Mouse (Mus musculus) adrenal gland (tissue): ENCODE results near the gene Csf2ra.
"Not testable (repeated sequence)": the region's sequence is repeated elsewhere in the genome, so short reads cannot be mapped to it uniquely, and the experiment has no call there.

Experiments used
- intact Hi-C: fragments of 180-260 bp; cut with DNase I; formaldehyde crosslinking; loops from one replicate; pipeline ENCODE4 v1.15.1; 2025

Gene Csf2ra

DNA sequence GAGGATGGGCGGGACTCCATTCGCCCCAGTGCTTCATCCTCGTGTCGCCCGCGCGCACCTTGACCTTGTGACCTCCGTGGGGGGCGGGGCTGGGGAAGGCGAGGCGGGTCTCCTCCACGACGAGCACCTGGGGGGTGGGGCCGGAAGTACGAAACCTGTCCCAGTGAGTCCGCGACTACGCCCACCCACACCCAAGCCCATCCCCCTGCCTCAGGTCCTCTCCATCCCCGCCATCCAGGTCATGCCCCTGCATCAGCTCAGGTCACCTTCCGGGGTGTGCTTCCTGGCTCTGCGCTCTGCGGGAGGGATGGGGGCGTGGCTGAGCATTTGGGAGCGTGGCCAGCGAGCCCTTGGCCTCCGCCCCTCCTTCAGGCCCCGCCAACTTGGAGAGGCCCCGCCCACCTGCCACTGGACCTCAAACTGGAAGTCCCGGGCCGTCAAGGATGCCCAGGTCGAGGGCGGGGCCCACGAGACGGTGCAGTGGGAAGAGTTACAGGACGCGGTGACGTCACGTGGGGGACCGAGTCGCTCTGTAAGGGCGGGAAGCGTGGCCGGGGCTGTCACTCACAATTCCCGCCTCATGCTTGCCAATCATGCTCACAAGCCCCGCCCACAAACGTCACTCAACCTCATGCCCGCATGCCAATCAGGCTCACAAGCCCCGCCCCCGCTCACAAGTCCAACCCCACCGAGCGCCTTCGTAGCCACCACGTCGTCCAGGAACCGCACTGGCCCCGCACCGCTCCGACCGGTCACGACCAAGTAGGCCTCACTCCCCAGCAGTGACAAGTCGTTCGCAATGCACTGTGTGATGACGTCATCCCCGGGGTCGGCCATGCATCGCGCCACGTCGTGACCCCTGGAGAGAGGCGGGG, 2.5 kb downstream of the Csf2ra start:
- intact Hi-C loops = no loop called here

DNA sequence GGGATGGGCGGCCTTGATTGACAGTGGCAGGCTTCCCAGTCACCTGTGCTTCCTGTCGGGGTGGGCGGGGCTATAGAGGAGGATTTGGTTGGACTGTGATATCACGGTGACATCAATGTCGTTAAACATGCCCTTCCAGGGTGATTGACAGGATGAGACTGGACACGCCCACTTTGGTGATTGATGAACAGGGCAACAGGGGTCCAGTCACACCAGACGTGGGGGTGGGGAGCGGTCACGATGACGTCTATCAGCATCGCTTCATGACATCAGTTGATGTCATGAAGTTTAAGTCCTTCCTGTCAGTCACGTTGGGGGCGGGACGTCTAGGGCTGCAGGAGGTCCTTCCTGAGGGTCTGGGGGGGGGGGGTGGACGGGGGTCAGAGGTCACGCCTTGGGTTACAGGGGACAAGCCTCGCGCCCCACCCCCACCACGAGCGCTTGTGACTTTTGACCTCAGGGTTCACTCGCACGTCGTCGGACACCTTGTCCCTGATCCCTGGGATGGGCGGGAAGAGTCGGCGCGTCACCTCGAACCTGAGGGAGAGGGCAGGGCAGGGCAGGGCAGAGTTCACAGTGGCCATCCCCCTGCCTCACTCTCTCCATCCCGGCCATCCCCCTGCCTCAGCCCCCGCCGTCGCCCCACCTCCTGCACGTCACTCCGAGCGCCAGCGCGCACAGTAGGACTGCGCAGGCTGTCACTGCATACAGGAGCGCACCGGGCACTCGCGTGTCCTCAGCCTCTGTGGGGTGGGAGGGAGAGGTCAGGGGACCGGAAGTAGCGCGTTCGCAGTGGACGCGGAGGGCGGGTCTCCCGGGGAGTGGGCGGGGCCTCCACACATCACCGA, 3.3 kb downstream of the Csf2ra start:
- intact Hi-C loops = no loop called here

DNA sequence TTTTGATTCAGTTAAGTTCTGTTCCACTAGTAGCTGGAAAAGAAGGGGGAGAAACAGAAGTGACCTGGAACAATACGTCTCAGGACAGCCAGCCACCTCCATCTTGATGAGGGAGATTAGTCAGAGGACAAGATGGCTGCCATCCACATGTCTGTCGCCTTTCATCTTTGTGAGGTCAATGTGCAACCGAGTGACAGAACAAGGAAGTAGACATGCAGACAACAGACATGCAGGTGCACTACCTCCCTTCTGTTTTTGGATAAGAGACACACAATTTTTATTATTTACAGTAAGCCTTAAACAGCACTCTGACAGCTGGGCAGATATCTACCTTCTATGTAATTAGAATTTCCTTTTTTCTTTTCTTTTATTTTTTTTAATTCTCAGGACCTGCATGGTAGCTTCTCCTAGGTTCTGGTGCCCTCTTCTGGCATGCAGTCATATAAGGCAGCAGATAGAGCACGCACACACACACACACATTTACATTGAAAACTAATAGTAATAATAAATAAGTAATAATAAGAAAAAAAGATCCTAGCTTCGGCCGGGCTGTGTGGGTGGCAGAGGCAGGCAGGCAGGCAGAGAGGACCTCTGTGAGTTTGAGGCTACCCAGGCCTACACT, 4.4 kb downstream of the Csf2ra start:
- intact Hi-C loops = no loop called here

DNA sequence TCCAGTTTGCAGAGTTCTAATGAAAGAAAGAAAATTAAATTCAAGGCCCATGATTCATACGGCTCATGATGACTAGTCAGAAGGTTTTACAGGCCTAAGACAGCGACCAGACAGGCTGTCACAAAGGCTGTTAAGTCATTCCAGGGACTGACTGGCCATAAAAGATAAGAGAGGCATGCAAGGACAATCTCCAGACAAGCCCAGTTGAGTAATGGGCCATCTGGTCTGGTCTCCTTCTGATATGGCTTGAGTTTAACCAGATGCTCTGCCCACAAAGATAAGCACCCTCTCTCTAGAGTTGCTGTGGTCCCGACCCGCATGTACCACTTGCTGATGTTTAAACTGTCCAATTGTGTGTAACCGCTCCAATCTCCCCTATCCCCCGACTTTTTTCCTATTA, 20.7 kb downstream of the Csf2ra start:
- intact Hi-C loops = not testable (repeated sequence)

DNA sequence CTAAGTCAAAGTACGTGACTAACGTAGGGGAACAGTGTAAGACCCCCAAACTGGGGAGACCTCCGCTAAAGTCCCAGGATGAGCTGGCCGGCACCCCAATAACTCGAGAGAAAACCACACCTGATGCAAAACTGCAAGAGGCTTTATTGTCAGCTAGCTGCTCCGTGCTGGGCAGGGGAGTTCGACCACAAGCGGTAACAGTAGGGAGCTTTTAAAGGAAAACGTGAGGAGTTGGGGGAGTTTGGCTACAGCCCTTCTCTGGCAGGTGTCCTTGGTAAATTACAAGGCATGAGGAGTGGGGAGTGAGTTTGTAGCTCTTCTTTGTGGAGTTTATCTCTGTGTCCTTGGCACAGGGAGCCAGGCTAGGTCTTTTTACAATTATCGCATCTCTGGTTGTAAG, 28.4 kb downstream of the Csf2ra start:
- intact Hi-C loops = loop anchor here (2.0 to 5.0 kb wide), 2 partner anchors 58 to 65 kb away; partner anchors contain the start of gene Zfp950

DNA sequence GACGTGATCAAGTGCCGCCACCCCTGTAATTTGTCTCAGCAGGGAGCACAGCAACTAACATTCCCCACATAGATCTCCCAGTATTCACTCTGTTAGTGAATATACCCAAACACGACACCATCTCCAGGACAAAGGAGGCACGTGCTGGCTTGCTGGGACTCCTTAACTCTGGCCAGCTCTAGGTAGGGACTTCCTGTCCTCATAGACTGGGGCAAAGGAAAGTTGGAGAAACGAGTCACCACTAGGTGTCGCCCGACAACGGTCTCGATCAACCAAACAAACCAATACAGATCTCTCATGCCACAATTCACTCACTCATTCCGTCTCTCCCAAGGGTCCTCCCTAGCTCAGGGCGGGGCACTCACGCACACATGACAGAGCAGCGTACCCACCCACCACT, 28.9 kb downstream of the Csf2ra start:
- intact Hi-C loops = loop anchor here (2.0 kb wide), 1 partner anchor 65 kb away; no protein-coding TSS in a partner anchor

DNA sequence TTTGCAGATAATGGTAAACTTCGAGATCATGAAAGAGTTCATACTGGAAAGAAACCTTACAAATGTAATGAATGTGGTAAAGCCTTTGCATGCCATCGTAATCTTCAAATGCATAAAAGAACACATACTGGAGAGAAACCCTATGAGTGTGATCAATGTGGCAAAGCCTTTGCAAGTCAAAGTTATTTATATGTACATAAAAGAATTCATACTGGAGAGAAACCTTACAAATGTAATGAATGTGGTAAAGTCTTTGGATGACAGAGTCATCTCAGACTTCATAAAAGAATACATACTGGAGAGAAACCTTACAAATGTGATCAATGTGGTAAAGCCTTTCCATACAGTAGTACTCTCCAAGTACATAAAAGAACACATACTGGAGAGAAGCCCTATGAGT, 44.6 kb downstream of the Csf2ra start, which contains the start of gene Gm6020:
Gene Gm6020 (plus strand): TSS at position 301 of the 400 bp plus-strand sequence.
- intact Hi-C loops = not testable (repeated sequence)

DNA sequence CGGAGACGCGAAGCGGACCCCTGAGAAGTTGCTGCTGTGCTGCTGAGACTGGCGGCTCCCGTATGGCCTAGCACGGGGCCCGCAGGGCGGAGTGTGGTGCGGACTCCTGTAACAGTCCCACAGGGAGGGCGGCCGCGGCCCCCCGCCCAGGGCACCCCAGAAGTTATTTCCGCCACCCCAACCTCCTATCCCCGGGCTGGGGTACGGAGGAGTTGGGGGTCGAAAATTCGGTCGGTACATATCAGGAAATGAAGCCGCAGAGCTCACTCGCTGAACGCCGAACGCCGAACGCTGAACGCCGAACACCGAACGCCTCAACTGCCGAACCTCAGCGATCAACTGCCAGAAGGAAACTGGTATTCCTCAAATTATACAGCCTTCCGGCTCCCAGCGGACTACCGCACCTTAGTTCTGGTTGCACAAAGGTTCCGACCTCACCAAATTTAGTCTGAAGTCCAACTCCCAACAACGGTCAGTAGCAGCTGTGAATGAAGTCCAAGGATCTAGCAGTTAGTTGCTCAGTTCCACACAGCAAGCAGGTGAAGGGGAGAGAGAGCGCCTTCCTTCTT, 52.4 kb downstream of the Csf2ra start, which contains the start of gene Gm7102:
Gene Gm7102 (minus strand): TSS at position 554 of the 569 bp plus-strand sequence.
- intact Hi-C loops = no loop called here
